ENCODE assay signal across 26 mouse cellular contexts in genomic region chr4:107056088-107056487, GRCm38 (mm10). TPM values are rescaled to one million over a fixed set of nuclear protein-coding genes. Genes with fewer than 3 reads are reported as not detected.
DNase-seq lines count a peak whose midpoint lies in the region; ATAC-seq lines count a peak whose summit lies in the region.
"Had no signal": no experiment of that assay in that cellular context is flagged by ENCODE, and none has a peak within 500 bp of the region (broad histone marks: within the 10 kb centered on the region; RNA-seq: fewer than 3 reads in every experiment).

No protein-coding gene starts in this region.

- peaks cover 56% of the 10 kb centered on the region for H3K36me3 ChIP-seq in embryonic facial prominence, embryonic 14.5 days (ENCODE audit: control insufficient read depth, insufficient read depth, low read length)
- H3K36me3 ChIP-seq in embryonic facial prominence, embryonic 10.5 days (replicated peaks) = peaks cover 69% of the 10 kb centered on the region
- peaks cover 65% of the 10 kb centered on the region for H3K36me3 ChIP-seq in heart, embryonic 13.5 days
- H3K36me3 ChIP-seq in kidney, embryonic 16.5 days (ENCODE audit: insufficient read depth, low read length) = peaks cover 45% of the 10 kb centered on the region
- peaks cover 57% of the 10 kb centered on the region for H3K36me3 ChIP-seq in midbrain, embryonic 13.5 days
- peaks cover 67% of the 10 kb centered on the region for H3K36me3 ChIP-seq in midbrain, embryonic 10.5 days

- H3K9me3 ChIP-seq in embryonic facial prominence, embryonic 14.5 days (ENCODE audit: control insufficient read depth, low read length) = no peaks in the 10 kb centered on the region
- H3K9me3 ChIP-seq in embryonic facial prominence, embryonic 10.5 days = no peaks in the 10 kb centered on the region
- H3K9me3 ChIP-seq in heart, embryonic 13.5 days = no peaks in the 10 kb centered on the region
- no peaks in the 10 kb centered on the region for H3K9me3 ChIP-seq in kidney, embryonic 16.5 days (ENCODE audit: low read length)
- no peaks in the 10 kb centered on the region for H3K9me3 ChIP-seq in midbrain, embryonic 13.5 days
- no peaks in the 10 kb centered on the region for H3K9me3 ChIP-seq in midbrain, embryonic 10.5 days (replicated peaks)
- H3K9me3 ChIP-seq: embryonic facial prominence, embryonic 12.5 days; forebrain, embryonic 12.5 days; heart, embryonic 12.5 days had no signal

- H3K27me3 ChIP-seq in embryonic facial prominence, embryonic 14.5 days (replicated peaks; ENCODE audit: control insufficient read depth, insufficient read depth, low read length) = no peaks in the 10 kb centered on the region
- H3K27me3 ChIP-seq in embryonic facial prominence, embryonic 10.5 days (replicated peaks; ENCODE audit: low read depth, poor library complexity, severe bottlenecking) = no peaks in the 10 kb centered on the region
- H3K27me3 ChIP-seq in heart, embryonic 13.5 days (replicated peaks) = no peaks in the 10 kb centered on the region
- H3K27me3 ChIP-seq in kidney, embryonic 16.5 days (ENCODE audit: insufficient read depth, low read length) = no peaks in the 10 kb centered on the region
- H3K27me3 ChIP-seq in midbrain, embryonic 13.5 days = no peaks in the 10 kb centered on the region
- no peaks in the 10 kb centered on the region for H3K27me3 ChIP-seq in midbrain, embryonic 10.5 days (ENCODE audit: low read depth, poor library complexity, severe bottlenecking)
- H3K27me3 ChIP-seq: embryonic facial prominence, embryonic 12.5 days; forebrain, embryonic 12.5 days; heart, embryonic 12.5 days had no signal

- DNase-seq in embryonic facial prominence, embryonic 14.5 days (ENCODE audit: low spot score) = no peak
- no peak for DNase-seq in embryonic facial prominence, embryonic 10.5 days (ENCODE audit: low spot score)
- DNase-seq in heart, adult 18-20 months = no peak
- DNase-seq in kidney, postnatal 14 days = peak; percentile 27
- DNase-seq in midbrain, embryonic 10.5 days (ENCODE audit: low spot score) = no peak
- DNase-seq: adrenal gland, postnatal 10 days; B cell, adult 2 months; cerebellum, adult 11 months; cerebellum, adult 8-10 months; cerebellum, postnatal 14 days; embryo, embryonic 11 days; heart, adult 2 months; heart, postnatal 36 days had no signal

- ATAC-seq in embryonic facial prominence, embryonic 14.5 days (ENCODE audit: low read depth) = no peak
- ATAC-seq in heart, embryonic 13.5 days (ENCODE audit: extremely low read depth, insufficient number of reproducible peaks, low FRiP score, low TSS enrichment) = no peak
- ATAC-seq in kidney, embryonic 16.5 days (ENCODE audit: low FRiP score, low TSS enrichment) = no peak
- ATAC-seq in midbrain, embryonic 13.5 days = no peak
- ATAC-seq: forebrain, embryonic 16.5 days had no signal

- H3K9ac ChIP-seq in embryonic facial prominence, embryonic 14.5 days (ENCODE audit: low read depth, low read length) = no peak overlapping the region
- no peak overlapping the region for H3K9ac ChIP-seq in heart, embryonic 13.5 days
- H3K9ac ChIP-seq in kidney, embryonic 16.5 days (replicated peaks; ENCODE audit: low read length) = no peak overlapping the region
- H3K9ac ChIP-seq in midbrain, embryonic 13.5 days (replicated peaks) = no peak overlapping the region
- H3K9ac ChIP-seq: embryonic facial prominence, embryonic 12.5 days; forebrain, embryonic 12.5 days; heart, embryonic 12.5 days; hindbrain, embryonic 14.5 days had no signal

- H3K4me2 ChIP-seq in embryonic facial prominence, embryonic 14.5 days (ENCODE audit: low read depth, low read length) = no peak overlapping the region
- no peak overlapping the region for H3K4me2 ChIP-seq in heart, embryonic 13.5 days
- no peak overlapping the region for H3K4me2 ChIP-seq in kidney, embryonic 16.5 days (replicated peaks; ENCODE audit: low read depth, low read length)
- H3K4me2 ChIP-seq in midbrain, embryonic 13.5 days (replicated peaks) = no peak overlapping the region
- H3K4me2 ChIP-seq: embryonic facial prominence, embryonic 12.5 days; forebrain, embryonic 12.5 days; heart, embryonic 12.5 days; hindbrain, embryonic 14.5 days had no signal

- no peak overlapping the region for H3K4me3 ChIP-seq in embryonic facial prominence, embryonic 14.5 days (ENCODE audit: low read depth, low read length)
- no peak overlapping the region for H3K4me3 ChIP-seq in embryonic facial prominence, embryonic 10.5 days
- H3K4me3 ChIP-seq in heart, embryonic 13.5 days = no peak overlapping the region
- no peak overlapping the region for H3K4me3 ChIP-seq in kidney, embryonic 16.5 days (ENCODE audit: low read length)
- H3K4me3 ChIP-seq in midbrain, embryonic 13.5 days (replicated peaks) = no peak overlapping the region
- H3K4me3 ChIP-seq in midbrain, embryonic 10.5 days = no peak overlapping the region
- H3K4me3 ChIP-seq: embryonic facial prominence, embryonic 12.5 days; forebrain, embryonic 12.5 days; heart, adult 2 months; heart, embryonic 12.5 days had no signal

- H3K4me1 ChIP-seq in embryonic facial prominence, embryonic 14.5 days (ENCODE audit: control insufficient read depth, insufficient read depth, low read length) = no peaks in the 10 kb centered on the region
- H3K4me1 ChIP-seq in embryonic facial prominence, embryonic 10.5 days = no peaks in the 10 kb centered on the region
- H3K4me1 ChIP-seq in heart, embryonic 13.5 days = no peaks in the 10 kb centered on the region
- no peaks in the 10 kb centered on the region for H3K4me1 ChIP-seq in kidney, embryonic 16.5 days (ENCODE audit: insufficient read depth, low read length)
- 0 out of 2 replicates have a peak, but pooled peaks cover 2% of the 10 kb centered on the region for H3K4me1 ChIP-seq in midbrain, embryonic 13.5 days (replicated peaks)
- peaks cover 3% of the 10 kb centered on the region; the same call in 1 of the 2 replicates for H3K4me1 ChIP-seq in midbrain, embryonic 10.5 days
- H3K4me1 ChIP-seq: embryonic facial prominence, embryonic 12.5 days; heart, embryonic 12.5 days had no signal

- H3K27ac ChIP-seq in embryonic facial prominence, embryonic 14.5 days (replicated peaks; ENCODE audit: low read depth, low read length) = peak overlapping the region; percentile 21; the same call in 1 of the 2 replicates
- no peak overlapping the region for H3K27ac ChIP-seq in embryonic facial prominence, embryonic 10.5 days (replicated peaks)
- H3K27ac ChIP-seq in heart, embryonic 13.5 days (replicated peaks) = peak overlapping the region; percentile 24; the same call in 1 of the 2 replicates
- H3K27ac ChIP-seq in kidney, embryonic 16.5 days (ENCODE audit: low read length) = no peak overlapping the region
- 0 out of 2 replicates have a peak overlapping the region, but pooled peaks have one; percentile 25 for H3K27ac ChIP-seq in midbrain, embryonic 13.5 days
- H3K27ac ChIP-seq in midbrain, embryonic 10.5 days (replicated peaks) = no peak overlapping the region
- H3K27ac ChIP-seq: heart, adult 2 months; hindbrain, embryonic 14.5 days had no signal

- WGBS in embryonic facial prominence, embryonic 14.5 days = 77% methylated on average over 3 of the region's 3 CpGs
- WGBS in embryonic facial prominence, embryonic 10.5 days = 84% methylated on average over 3 of the region's 3 CpGs
- 54% methylated on average over 3 of the region's 3 CpGs for WGBS in heart, embryonic 13.5 days
- WGBS in kidney, embryonic 16.5 days = 67% methylated on average over 3 of the region's 3 CpGs
- WGBS in midbrain, embryonic 13.5 days = 98% methylated on average over 3 of the region's 3 CpGs
- whole genome bisulfite sequencing in midbrain, embryonic 10.5 days = 91% methylated on average over 3 of the region's 3 CpGs

RNA-seq across cellular contexts. Expression of gene Mrpl37, which starts 10.6 kb away (rescaled TPM):
- polyA plus RNA-seq in embryonic facial prominence, embryonic 14.5 days (2014; fragmentation: Nextera tagmentation; extraction: Ambion mirVana) = 91.3 and 95.5 TPM in 2 replicates
- polyA plus RNA-seq in embryonic facial prominence, embryonic 10.5 days (2016; fragmentation: Nextera tagmentation; extraction: Ambion mirVana) = 129 and 136 TPM in 2 replicates
- polyA plus RNA-seq in heart, embryonic 13.5 days (2015; fragmentation: Nextera tagmentation; extraction: Ambion mirVana) = 86.4 and 91.1 TPM in 2 replicates
- 100 to 1,000 TPM in 1 of 2 experiments, 10 to 100 TPM in 1; 96.0 to 102 TPM for total RNA-seq in heart, adult 18-20 months (2021)
- 120 and 121 TPM in 2 replicates for polyA plus RNA-seq in kidney, embryonic 16.5 days (2015; fragmentation: Nextera tagmentation; extraction: Ambion mirVana)
- polyA plus RNA-seq in midbrain, embryonic 13.5 days (2015; fragmentation: Nextera tagmentation; extraction: Ambion mirVana) = 72.8 and 84.9 TPM in 2 replicates
- 122 and 123 TPM in 2 replicates for polyA plus RNA-seq in midbrain, embryonic 10.5 days (2016; fragmentation: Nextera tagmentation; extraction: Ambion mirVana)

RNA-seq across cellular contexts. Expression of gene Cyb5rl, which starts 10.7 kb away (rescaled TPM):
- polyA plus RNA-seq in embryonic facial prominence, embryonic 14.5 days (2014; fragmentation: Nextera tagmentation; extraction: Ambion mirVana) = 5.3 and 8.6 TPM in 2 replicates
- polyA plus RNA-seq in embryonic facial prominence, embryonic 10.5 days (2016; fragmentation: Nextera tagmentation; extraction: Ambion mirVana) = 8.1 and 10.4 TPM in 2 replicates
- 4.3 and 4.6 TPM in 2 replicates for polyA plus RNA-seq in heart, embryonic 13.5 days (2015; fragmentation: Nextera tagmentation; extraction: Ambion mirVana)
- 10 to 100 TPM; 25.7 to 26.1 TPM for total RNA-seq in heart, adult 18-20 months (2021)
- 13.4 and 14.4 TPM in 2 replicates for polyA plus RNA-seq in kidney, embryonic 16.5 days (2015; fragmentation: Nextera tagmentation; extraction: Ambion mirVana)
- 3.5 and 4.2 TPM in 2 replicates for polyA plus RNA-seq in midbrain, embryonic 13.5 days (2015; fragmentation: Nextera tagmentation; extraction: Ambion mirVana)
- polyA plus RNA-seq in midbrain, embryonic 10.5 days (2016; fragmentation: Nextera tagmentation; extraction: Ambion mirVana) = 7.6 and 9.9 TPM in 2 replicates

RNA-seq across cellular contexts. Expression of gene Cdcp2, which starts 40.6 kb away (rescaled TPM):
- polyA plus RNA-seq in embryonic facial prominence, embryonic 14.5 days (2014; fragmentation: Nextera tagmentation; extraction: Ambion mirVana) = 0.11 TPM in 1 of 2 replicates, not detected in the other
- polyA plus RNA-seq in embryonic facial prominence, embryonic 10.5 days (2016; fragmentation: Nextera tagmentation; extraction: Ambion mirVana) = 0.21 and 0.22 TPM in 2 replicates
- polyA plus RNA-seq in heart, embryonic 13.5 days (2015; fragmentation: Nextera tagmentation; extraction: Ambion mirVana) = not detected in 2 replicates
- not detected for total RNA-seq in heart, adult 18-20 months (2021)
- polyA plus RNA-seq in kidney, embryonic 16.5 days (2015; fragmentation: Nextera tagmentation; extraction: Ambion mirVana) = 0.17 and 0.24 TPM in 2 replicates
- polyA plus RNA-seq in midbrain, embryonic 13.5 days (2015; fragmentation: Nextera tagmentation; extraction: Ambion mirVana) = not detected in 2 replicates
- polyA plus RNA-seq in midbrain, embryonic 10.5 days (2016; fragmentation: Nextera tagmentation; extraction: Ambion mirVana) = 0.11 and 0.22 TPM in 2 replicates
- total RNA-seq: common myeloid progenitor, adult 5-6 weeks; gastrocnemius, postnatal 4 days; heart, adult 2 months; heart, postnatal 36 days; MEL had no signal
- polyA plus RNA-seq: forebrain, embryonic 12.5 days; forebrain, embryonic 16.5 days; frontal cortex, adult 2 months; heart, adult 2 months; heart, embryonic 12.5 days; heart, postnatal 0 days; hindbrain, embryonic 14.5 days had no signal

Comparison
In these comparisons a context has a peak if more than half of its experiments do, and no peak if none do; other contexts are left out.
1. H3K27ac ChIP-seq: peak in embryonic facial prominence, embryonic 14.5 days (single experiment), heart, embryonic 13.5 days (single experiment) and midbrain, embryonic 13.5 days (single experiment); none in embryonic facial prominence, embryonic 10.5 days (single experiment), kidney, embryonic 16.5 days (single experiment) and midbrain, embryonic 10.5 days (single experiment).